13 mouse cellular contexts compared by ENCODE assay signal in the genomic region with DNA sequence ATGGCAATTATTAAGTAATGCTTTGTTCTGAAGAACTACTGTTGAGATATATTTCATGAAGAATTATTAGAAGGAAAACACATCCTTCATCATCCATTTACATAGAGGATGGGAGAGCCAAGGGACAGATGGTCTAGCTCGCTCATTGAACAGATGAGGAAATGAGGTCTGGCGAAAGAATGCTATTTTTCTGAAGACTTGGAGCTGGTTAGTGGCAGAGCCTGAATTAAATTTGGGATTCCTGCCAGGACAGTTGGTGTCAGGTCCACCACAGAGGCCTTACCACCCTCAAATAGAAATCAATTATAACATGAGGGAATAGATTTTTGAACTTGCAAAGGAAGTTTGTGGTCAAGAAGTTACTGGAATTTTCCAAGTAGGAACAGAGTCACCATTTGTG.
DNase-seq lines count a peak whose midpoint lies in the region; TF ChIP-seq lines count a peak whose summit lies in the region.
"Had no signal": no experiment of that assay in that cellular context is flagged by ENCODE, and none has a peak within 500 bp of the region (broad histone marks: within the 10 kb centered on the region; RNA-seq: fewer than 3 reads in every experiment).

No protein-coding gene starts in this region.

- no peak for TF ChIP-seq POLR2A in brain, embryonic 14.5 days (IDR thresholded peaks at IDR 0.05; ENCODE audit: borderline replicate concordance, extremely low read depth, insufficient read depth, insufficient read length, poor library complexity, severe bottlenecking)

- TF ChIP-seq CTCF in brain, embryonic 14.5 days (IDR thresholded peaks at IDR 0.05; ENCODE audit: borderline replicate concordance, extremely low read depth, insufficient read depth, insufficient read length), result no peak

- intact Hi-C loops in heart, postnatal 36 days (cut with DNase I), result no loop called here

- DNase-seq in layer of hippocampus, adult 11-12 months (ENCODE audit: low spot score), result peak; percentile 11
- DNase-seq in layer of hippocampus, adult 9-10 months (ENCODE audit: low spot score), result no peak
- peak; percentile 31 for DNase-seq in brain, embryonic 14.5 days (ENCODE audit: low read depth)
- peak; percentile 40 for DNase-seq in cerebellum, adult 9-11 months
- peak; percentile 35 for DNase-seq in telencephalon, adult 2 months (ENCODE audit: low read depth, low spot score)
- no peak for DNase-seq in heart, postnatal 36 days
- no peak for DNase-seq in spleen, adult 18-20 months
- DNase-seq: adrenal gland, adult 8-10 months; embryo, embryonic 11 days; kidney, postnatal 25 days; lung, adult 18-20 months; lung, postnatal 10 days; right cerebral cortex, adult 18-20 months had no signal

Comparison
In these comparisons a context has a peak if more than half of its experiments do, and no peak if none do; other contexts are left out.
1. DNase-seq: peak in layer of hippocampus, adult 11-12 months (single experiment), brain, embryonic 14.5 days (single experiment), cerebellum, adult 9-11 months (single experiment) and telencephalon, adult 2 months (single experiment); none in layer of hippocampus, adult 9-10 months (single experiment), heart, postnatal 36 days (0 of 2) and spleen, adult 18-20 months (0 of 2).